Mouse (Mus musculus) heart, embryonic 16.5 days (tissue): ENCODE results near the gene Vmn1r18. TPM values are rescaled to one million over a fixed set of nuclear protein-coding genes. Genes with fewer than 3 reads are reported as not detected.
"Not testable (repeated sequence)": the region's sequence is repeated elsewhere in the genome, so short reads cannot be mapped to it uniquely, and the experiment has no call there.

Experiments
- ATAC-seq: fragments of 200-750 bp; cut with Nextera tagmentation; replicated peaks from 2 replicates; pipeline ENCODE4 v1.8.0; 2017; ENCODE audit warnings: moderate number of reproducible peaks; ENCODE audit not compliant: insufficient read depth, low FRiP score; ENCODE audit errors: extremely low read depth
- H3K27ac ChIP-seq: fragments of 300-500 bp; sonication (generic); 2 replicates; pipeline ENCODE4 v1.5.1; 2014; ENCODE audit warnings: mild to moderate bottlenecking, low read length, control low read depth, moderate library complexity
- H3K27me3 ChIP-seq: fragments of 300-500 bp; sonication (generic); 2 replicates; pipeline ENCODE4 v1.6.1; 2014; ENCODE audit warnings: low read length, mixed read lengths; ENCODE audit not compliant: control insufficient read depth, insufficient read depth
- H3K36me3 ChIP-seq: fragments of 300-500 bp; sonication (generic); 2 replicates; pipeline ENCODE4 v1.6.1; 2014; ENCODE audit not compliant: control insufficient read depth, insufficient read depth
- H3K4me1 ChIP-seq: fragments of 300-500 bp; sonication (generic); 2 replicates; pipeline ENCODE4 v1.6.1; 2014; ENCODE audit warnings: low read length, mixed read lengths; ENCODE audit not compliant: control insufficient read depth, insufficient read depth
- H3K4me2 ChIP-seq: fragments of 300-500 bp; sonication (generic); 2 replicates; pipeline ENCODE4 v1.6.1; 2014; ENCODE audit warnings: low read depth, mild to moderate bottlenecking, control low read depth, low read length
- H3K4me3 ChIP-seq: fragments of 300-500 bp; sonication (generic); 2 replicates; pipeline ENCODE4 v1.5.1; 2014; ENCODE audit warnings: mild to moderate bottlenecking, control low read depth, low read length
- H3K9ac ChIP-seq: fragments of 300-500 bp; sonication (generic); 2 replicates; pipeline ENCODE4 v1.6.1; 2014; ENCODE audit warnings: low read length, control low read depth
- H3K9me3 ChIP-seq: fragments of 300-500 bp; sonication (generic); replicated peaks from 2 replicates; pipeline ENCODE4 v1.6.1; 2016; ENCODE audit warnings: low read length; ENCODE audit not compliant: control insufficient read depth
- WGBS: fragments of 180-500 bp; shearing (Covaris S2); extraction: QIAGEN DNeasy Blood & Tissue Kit; methylation state at CpG from one replicate; pipeline ENCODE4 v1.1.7; 2014; 5-methylcytosine and 5-hydroxymethylcytosine counted together
- polyA plus RNA-seq: library from polyadenylated mRNA; unstranded; fragments of >200 nt; fragmentation: Nextera tagmentation; extraction: Ambion mirVana; gene quantifications from 2 replicates; pipeline ENCODE4 v1.2.1, GENCODE M21; 2015

Gene Vmn1r18
- polyA plus RNA-seq = not detected in 2 replicates

GRCm38 (mm10) chr6:57395683-57396082 lies at the start of gene Vmn1r18:
Vmn1r18 (minus strand) TSS chr6:57395783.
- Histone ChIP-seq H3K9ac (no peak within 1 kb of the TSS), H3K4me1 (no peaks in the 10 kb centered on the region), H3K4me3 (no peak within 1 kb of the TSS), H3K9me3 (no peaks in the 10 kb centered on the region), H3K27me3 (no peaks in the 10 kb centered on the region), H3K36me3 (no peaks in the 10 kb centered on the region), H3K4me2 (no peak within 1 kb of the TSS), H3K27ac (no peak within 1 kb of the TSS)
- no peak for ATAC-seq

- no peaks in the 10 kb centered on the region for H3K27me3 ChIP-seq
- no peak for ATAC-seq
- H3K4me3 ChIP-seq = no peak overlapping the region
- no peak overlapping the region for H3K4me2 ChIP-seq
- H3K9ac ChIP-seq = no peak overlapping the region
- 65% methylated on average over 1 of the region's 1 CpGs for WGBS
- H3K36me3 ChIP-seq = no peaks in the 10 kb centered on the region
- H3K4me1 ChIP-seq = no peaks in the 10 kb centered on the region
- H3K27ac ChIP-seq = no peak overlapping the region
- H3K9me3 ChIP-seq = no peaks in the 10 kb centered on the region
Measured at GRCm38 (mm10) chr6:57431196-57431595, 35.6 kb upstream of the Vmn1r18 start.

GRCm38 (mm10) chr6:57428630-57429029 lies 33.0 kb upstream of the Vmn1r18 start, which contains the start of gene Vmn1r20:
Vmn1r20 (plus strand) TSS chr6:57428930.
- H3K36me3 ChIP-seq = no peaks in the 10 kb centered on the region
- H3K4me2 ChIP-seq = no peak within 1 kb of the TSS
- no peaks in the 10 kb centered on the region for H3K9me3 ChIP-seq
- 39% methylated on average over 1 of the region's 1 CpGs for WGBS
- no peak for ATAC-seq
- no peak within 1 kb of the TSS for H3K9ac ChIP-seq
- no peak within 1 kb of the TSS for H3K27ac ChIP-seq
- no peaks in the 10 kb centered on the region for H3K27me3 ChIP-seq
- no peak within 1 kb of the TSS for H3K4me3 ChIP-seq
- H3K4me1 ChIP-seq = no peaks in the 10 kb centered on the region

- WGBS = 53% methylated on average over 3 of the region's 3 CpGs
- H3K9ac ChIP-seq, H3K36me3 ChIP-seq, H3K4me2 ChIP-seq, H3K27ac ChIP-seq, H3K9me3 ChIP-seq, H3K4me1 ChIP-seq, ATAC-seq, H3K4me3 ChIP-seq, H3K27me3 ChIP-seq: not testable (repeated sequence)
Measured at GRCm38 (mm10) chr6:57403480-57403879, 7.9 kb upstream of the Vmn1r18 start, which contains the start of gene Vmn1r19. Vmn1r19 (plus strand) TSS chr6:57403780.

- Histone ChIP-seq H3K9ac (no peak overlapping the region), H3K9me3 (no peaks in the 10 kb centered on the region), H3K4me1 (no peaks in the 10 kb centered on the region), H3K27me3 (no peaks in the 10 kb centered on the region), H3K36me3 (no peaks in the 10 kb centered on the region), H3K4me2 (no peak overlapping the region), H3K4me3 (no peak overlapping the region), H3K27ac (no peak overlapping the region)
- no peak for ATAC-seq
- WGBS = 79% methylated on average over 1 of the region's 1 CpGs
Measured at GRCm38 (mm10) chr6:57367496-57367895, 28.1 kb downstream of the Vmn1r18 start.

GRCm38 (mm10) chr6:57365866-57366265 lies 29.7 kb downstream of the Vmn1r18 start:
- not testable (repeated sequence) for H3K27me3 ChIP-seq, H3K27ac ChIP-seq, ATAC-seq, H3K4me1 ChIP-seq, H3K4me2 ChIP-seq, H3K4me3 ChIP-seq, H3K9ac ChIP-seq, H3K36me3 ChIP-seq, H3K9me3 ChIP-seq
- WGBS = 79% methylated on average over 1 of the region's 1 CpGs

- no peak within 1 kb of the TSS for H3K4me2 ChIP-seq
- no peak within 1 kb of the TSS for H3K27ac ChIP-seq
- no peaks in the 10 kb centered on the region for H3K9me3 ChIP-seq
- H3K4me3 ChIP-seq = no peak within 1 kb of the TSS
- no peaks in the 10 kb centered on the region for H3K36me3 ChIP-seq
- WGBS = 79% methylated on average over 1 of the region's 1 CpGs
- no peak within 1 kb of the TSS for H3K9ac ChIP-seq
- H3K4me1 ChIP-seq = no peaks in the 10 kb centered on the region
- ATAC-seq = no peak
- no peaks in the 10 kb centered on the region for H3K27me3 ChIP-seq
Measured at GRCm38 (mm10) chr6:57363627-57364026, 32.0 kb downstream of the Vmn1r18 start, which contains the start of gene Vmn1r17. Vmn1r17 (minus strand) TSS chr6:57363727.

GRCm38 (mm10) chr6:57356864-57357263 lies 38.7 kb downstream of the Vmn1r18 start:
- ATAC-seq = no peak
- 58% methylated on average over 2 of the region's 2 CpGs for WGBS
- Histone ChIP-seq H3K4me3 (no peak overlapping the region), H3K27ac (no peak overlapping the region), H3K4me1 (no peaks in the 10 kb centered on the region), H3K9ac (no peak overlapping the region), H3K4me2 (no peak overlapping the region), H3K27me3 (no peaks in the 10 kb centered on the region), H3K36me3 (no peaks in the 10 kb centered on the region), H3K9me3 (no peaks in the 10 kb centered on the region)

GRCm38 (mm10) chr6:57329394-57329793 lies 66.2 kb downstream of the Vmn1r18 start, which contains the start of gene Vmn1r16:
Vmn1r16 (minus strand) TSS chr6:57329494.
- Histone ChIP-seq H3K36me3 (no peaks in the 10 kb centered on the region), H3K27me3 (no peaks in the 10 kb centered on the region), H3K9me3 (no peaks in the 10 kb centered on the region; the same call in 1 of the 2 replicates), H3K4me1 (no peaks in the 10 kb centered on the region), H3K27ac (no peak within 1 kb of the TSS), H3K9ac (no peak within 1 kb of the TSS), H3K4me2 (no peak within 1 kb of the TSS), H3K4me3 (no peak within 1 kb of the TSS)
- no peak for ATAC-seq
- WGBS = 68% methylated on average over 3 of the region's 3 CpGs
